Mouse (Mus musculus): Measurements from ENCODE around the gene Rprd1b. TPM values are rescaled to one million over a fixed set of nuclear protein-coding genes. Genes with fewer than 3 reads are reported as not detected.
A peak's percentile ranks its signal among the peaks of the same experiment; 100 is the strongest.

The Rprd1b gene
- total RNA-seq, 2 experiments from 2014 or later = 30.2 to 31.9 TPM

DNA sequence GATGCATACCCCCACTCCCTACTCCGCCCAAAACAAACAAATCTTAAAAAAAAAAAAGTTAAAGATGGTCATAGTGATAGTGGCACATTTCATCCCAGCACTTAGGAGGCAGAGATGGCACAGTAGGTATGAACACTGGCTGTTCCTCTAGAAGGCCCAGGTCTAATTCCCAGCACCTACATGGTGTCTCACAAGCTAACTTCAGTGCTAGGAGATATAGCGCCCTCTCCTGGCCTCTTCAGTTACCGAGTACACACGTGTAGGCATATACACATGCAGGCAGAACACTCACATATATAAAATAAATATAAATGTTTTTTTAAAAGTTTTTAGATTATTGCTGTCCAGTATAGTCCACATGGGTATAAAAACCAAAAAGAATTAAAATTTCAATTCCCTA is 22.7 kb upstream of the Rprd1b start:
- TF ChIP-seq CTCF (IDR thresholded peaks at IDR 0.05) = no peak; the same call in 1 of the 2 replicates
- Histone ChIP-seq H3K27ac (no peak overlapping the region), H3K4me3 (no peak overlapping the region)
- intact Hi-C loops (cut with DNase I) = no loop called here
- no peak for DNase-seq

DNA sequence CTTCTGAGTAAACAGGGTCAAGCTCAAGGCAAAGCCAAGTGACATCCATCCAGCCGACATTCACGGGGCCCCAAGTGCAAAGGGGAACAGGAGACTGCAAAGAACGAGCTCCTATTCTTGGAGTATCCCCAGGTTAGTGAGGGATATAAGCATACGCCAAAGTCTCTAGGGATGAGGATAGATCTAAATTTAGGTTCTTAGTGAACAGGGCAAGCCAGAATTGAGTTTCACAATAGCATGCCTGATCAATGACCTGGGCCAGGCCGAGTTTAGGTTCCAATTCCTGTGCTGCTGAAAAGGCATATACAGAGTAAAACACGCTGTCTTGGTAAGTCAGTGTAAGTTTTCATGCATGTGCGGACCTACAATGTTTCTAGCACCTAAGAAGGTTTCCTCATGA is 18.9 kb upstream of the Rprd1b start:
- Histone ChIP-seq H3K27ac (peak overlapping the region; percentile 70), H3K4me3 (peak overlapping the region; percentile 15; the same call in 1 of the 2 replicates)
- DNase-seq = peak; percentile 34
- intact Hi-C loops (cut with DNase I) = no loop called here
- no peak for TF ChIP-seq CTCF (IDR thresholded peaks at IDR 0.05)

DNA sequence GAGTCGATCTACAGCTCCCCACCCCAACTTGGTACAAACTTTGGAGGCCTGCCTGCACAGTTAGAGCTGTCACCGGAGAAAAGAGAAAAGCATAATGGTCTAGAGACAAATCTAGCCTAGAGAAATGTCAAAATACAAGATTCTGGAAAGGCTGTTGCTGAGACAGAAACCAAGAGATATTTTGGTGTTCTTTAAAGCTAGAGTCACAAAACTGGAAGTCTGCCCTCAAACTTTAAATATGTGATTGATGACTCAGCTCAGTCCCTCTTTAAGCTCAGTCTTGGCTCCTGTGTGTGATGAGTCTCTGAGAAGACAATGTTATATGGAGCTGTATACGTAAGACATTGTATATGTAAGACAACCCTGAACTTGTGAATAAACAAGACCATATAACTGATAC is 15.7 kb upstream of the Rprd1b start:
- no peak for DNase-seq
- no peak overlapping the region for H3K4me3 ChIP-seq
- TF ChIP-seq CTCF (IDR thresholded peaks at IDR 0.05) = no peak
- intact Hi-C loops (cut with DNase I) = no loop called here
- no peak overlapping the region for H3K27ac ChIP-seq

DNA sequence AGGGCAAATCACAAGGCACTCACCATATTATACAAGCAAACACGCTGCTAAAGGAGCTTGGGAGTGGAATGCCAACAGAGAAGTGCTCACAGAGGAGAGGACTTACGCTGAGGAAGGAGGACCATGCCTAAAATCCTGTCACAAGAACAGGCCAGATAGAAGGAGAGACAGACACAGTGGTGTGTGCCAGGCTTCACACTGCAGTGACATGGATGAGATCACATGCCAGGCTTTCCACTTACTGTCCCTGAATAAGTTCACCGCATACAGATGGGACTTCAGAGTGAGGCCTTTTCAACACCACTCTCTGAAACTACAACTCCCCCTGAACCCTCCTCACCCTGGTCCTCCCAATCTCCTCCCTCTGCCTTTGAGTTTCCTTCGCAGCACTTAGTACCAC is 11.0 kb upstream of the Rprd1b start:
- intact Hi-C loops (cut with DNase I) = no loop called here
- DNase-seq = no peak
- TF ChIP-seq CTCF (IDR thresholded peaks at IDR 0.05) = no peak
- H3K4me3 ChIP-seq = no peak overlapping the region
- no peak overlapping the region; the same call in 1 of the 2 replicates for H3K27ac ChIP-seq

DNA sequence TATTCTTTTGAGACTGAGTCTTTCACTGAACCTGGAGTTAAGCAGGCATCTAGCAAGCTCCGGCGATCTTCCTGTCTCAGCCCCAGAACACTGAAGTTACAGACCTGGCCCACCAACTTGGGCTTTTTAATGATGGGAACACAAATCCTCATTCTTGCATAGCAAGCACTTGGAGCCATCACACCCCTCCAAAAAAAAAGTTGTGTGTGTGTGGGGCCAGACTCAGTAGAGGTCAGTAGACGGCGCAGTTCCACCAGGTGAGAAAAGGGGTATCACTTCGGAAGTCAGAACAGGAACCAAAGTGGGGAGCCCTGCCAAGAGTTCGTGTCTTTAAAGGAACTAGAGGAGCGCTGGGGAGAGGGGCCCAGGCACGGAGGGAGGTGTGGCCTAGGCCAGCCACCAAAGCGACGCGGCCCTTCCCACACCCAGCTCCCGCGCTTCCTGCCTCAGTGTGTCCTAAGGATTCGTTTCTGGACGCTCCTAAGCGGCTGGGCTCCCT is 393 bp upstream of the Rprd1b start:
- TF ChIP-seq CTCF (IDR thresholded peaks at IDR 0.05) = peak; percentile 19
- no peak for DNase-seq
- peak overlapping the region; percentile 99 for H3K27ac ChIP-seq
- H3K4me3 ChIP-seq = peak overlapping the region; percentile 99
- intact Hi-C loops (cut with DNase I) = no loop called here

DNA sequence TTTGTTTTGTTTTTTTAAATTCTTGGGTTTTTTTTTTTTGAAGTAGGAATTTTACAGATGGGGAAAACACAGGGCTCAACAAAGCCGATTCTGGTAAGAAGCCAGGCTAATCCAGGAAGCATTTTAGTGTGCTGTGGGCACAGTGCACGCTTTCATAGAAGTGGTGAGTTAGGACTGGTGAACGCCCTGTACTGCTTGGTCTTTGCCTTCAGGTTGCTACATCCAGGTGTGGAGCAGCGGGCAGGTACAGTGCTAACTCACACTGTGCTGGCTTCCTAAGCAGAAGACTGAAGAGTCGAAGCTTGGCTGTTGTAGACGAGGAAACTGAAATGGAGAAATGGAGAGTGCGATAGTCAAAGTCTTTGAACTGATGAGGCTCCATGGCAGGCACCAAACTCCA is 1.7 kb downstream of the Rprd1b start:
- intact Hi-C loops (cut with DNase I) = no loop called here
- no peak for DNase-seq
- TF ChIP-seq CTCF (IDR thresholded peaks at IDR 0.05) = no peak
- H3K4me3 ChIP-seq = peak overlapping the region; percentile 99
- H3K27ac ChIP-seq = peak overlapping the region; percentile 99

DNA sequence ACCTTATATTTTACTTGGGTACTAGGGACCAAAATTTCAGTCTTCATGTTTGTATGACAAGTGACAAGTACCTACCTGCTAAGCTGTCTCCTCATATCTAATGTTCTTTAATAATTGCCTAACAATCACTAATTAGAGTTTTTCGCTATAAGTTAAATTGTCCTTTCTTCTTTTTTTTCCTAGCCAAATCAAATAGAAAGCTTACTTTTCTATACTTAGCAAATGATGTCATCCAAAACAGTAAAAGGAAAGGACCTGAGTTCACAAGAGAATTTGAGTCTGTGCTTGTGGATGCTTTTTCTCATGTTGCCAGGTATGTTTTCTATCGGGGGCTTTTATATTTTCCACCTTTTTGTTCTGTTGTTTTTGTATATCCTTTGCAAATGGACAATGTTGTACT is 7.5 kb downstream of the Rprd1b start:
- TF ChIP-seq CTCF (IDR thresholded peaks at IDR 0.05) = no peak
- no peak for DNase-seq
- peak overlapping the region; percentile 17; the same call in 1 of the 2 replicates for H3K27ac ChIP-seq
- H3K4me3 ChIP-seq = no peak overlapping the region
- intact Hi-C loops (cut with DNase I) = no loop called here

DNA sequence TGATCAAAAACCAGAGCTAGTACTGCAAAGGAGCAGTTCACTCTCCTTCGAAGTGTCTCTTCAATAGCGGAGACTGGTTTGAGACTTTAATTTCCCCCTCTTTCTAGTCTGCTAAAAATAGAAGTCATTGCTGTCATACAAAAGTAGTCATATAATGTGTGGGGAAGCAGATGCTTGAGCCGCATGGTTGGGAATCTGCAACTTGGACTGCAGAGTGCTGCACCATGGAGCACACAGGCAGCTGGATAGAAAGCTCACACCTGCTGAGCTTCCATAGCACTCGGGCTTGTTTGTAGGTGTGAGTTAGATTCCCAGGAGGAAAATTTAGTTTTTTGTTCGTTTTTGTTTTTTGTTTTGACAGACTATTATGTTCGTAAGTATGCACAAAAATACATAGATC is 8.1 kb downstream of the Rprd1b start:
- H3K27ac ChIP-seq = no peak overlapping the region; the same call in 1 of the 2 replicates
- DNase-seq = no peak
- intact Hi-C loops (cut with DNase I) = no loop called here
- TF ChIP-seq CTCF (IDR thresholded peaks at IDR 0.05) = no peak
- no peak overlapping the region for H3K4me3 ChIP-seq

DNA sequence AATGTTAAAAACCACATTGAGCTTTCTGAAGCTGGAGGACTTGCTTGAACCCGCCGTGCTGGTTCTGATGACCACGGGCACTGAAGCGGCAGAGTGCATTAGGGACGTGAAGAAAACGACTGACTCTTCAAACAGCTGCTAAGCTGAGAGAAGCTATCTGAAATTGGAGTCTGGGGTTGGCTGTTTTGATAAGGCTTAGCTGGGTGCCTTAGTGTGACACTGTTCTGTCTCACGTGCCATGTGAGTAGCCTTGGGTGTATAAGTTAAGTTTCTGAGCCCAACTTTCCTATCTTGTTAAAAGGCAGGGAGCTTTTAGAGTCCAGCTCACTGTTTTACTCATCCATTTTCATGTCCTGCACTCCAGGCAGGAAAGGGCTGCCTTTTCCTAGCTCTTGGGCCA is 8.7 kb downstream of the Rprd1b start:
- intact Hi-C loops (cut with DNase I) = no loop called here
- no peak for TF ChIP-seq CTCF (IDR thresholded peaks at IDR 0.05)
- H3K27ac ChIP-seq = no peak overlapping the region
- H3K4me3 ChIP-seq = no peak overlapping the region
- DNase-seq = no peak

DNA sequence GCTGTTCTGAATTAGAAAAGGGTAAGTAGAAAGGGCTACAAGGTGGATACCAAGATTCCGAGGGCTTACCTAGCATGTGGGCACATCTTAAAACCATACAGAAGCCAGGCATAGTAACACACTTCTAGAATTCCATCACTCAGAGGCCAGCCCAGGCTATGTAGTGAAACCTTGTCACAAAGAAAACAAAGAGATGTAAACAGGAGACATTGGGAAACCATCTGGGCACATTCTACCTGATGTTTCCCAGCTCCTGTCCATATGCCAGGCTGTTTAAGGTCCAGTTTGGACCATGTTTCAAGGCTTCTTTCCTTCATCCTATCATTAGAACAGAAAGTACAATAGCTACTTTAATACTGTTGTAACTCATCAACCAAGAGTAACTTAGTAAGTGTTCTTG is 9.3 kb downstream of the Rprd1b start:
- no peak for TF ChIP-seq CTCF (IDR thresholded peaks at IDR 0.05)
- no peak overlapping the region for H3K27ac ChIP-seq
- no peak overlapping the region for H3K4me3 ChIP-seq
- intact Hi-C loops (cut with DNase I) = no loop called here
- DNase-seq = no peak

DNA sequence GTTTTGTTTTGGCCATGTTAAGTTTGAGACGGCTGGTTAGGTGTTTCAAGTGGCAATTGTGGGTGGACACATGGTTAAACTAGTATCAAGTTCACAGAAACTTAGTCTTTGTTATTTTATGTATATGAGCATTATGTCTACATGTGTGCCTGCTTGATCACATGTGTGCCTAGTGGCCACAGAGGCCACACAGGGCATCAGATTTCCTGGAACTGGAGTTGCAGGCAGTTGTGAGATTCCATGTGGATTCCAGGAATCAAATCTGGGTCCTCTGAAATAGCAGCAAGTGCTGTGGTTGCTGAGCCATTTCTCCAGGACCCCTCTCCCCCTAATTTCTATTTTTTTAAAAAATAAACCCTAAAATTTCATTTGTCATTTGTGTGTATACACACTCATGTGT is 11.4 kb downstream of the Rprd1b start:
- intact Hi-C loops (cut with DNase I) = no loop called here
- H3K27ac ChIP-seq = peak overlapping the region; percentile 53; the same call in 1 of the 2 replicates
- no peak overlapping the region for H3K4me3 ChIP-seq
- TF ChIP-seq CTCF (IDR thresholded peaks at IDR 0.05) = no peak
- no peak for DNase-seq

DNA sequence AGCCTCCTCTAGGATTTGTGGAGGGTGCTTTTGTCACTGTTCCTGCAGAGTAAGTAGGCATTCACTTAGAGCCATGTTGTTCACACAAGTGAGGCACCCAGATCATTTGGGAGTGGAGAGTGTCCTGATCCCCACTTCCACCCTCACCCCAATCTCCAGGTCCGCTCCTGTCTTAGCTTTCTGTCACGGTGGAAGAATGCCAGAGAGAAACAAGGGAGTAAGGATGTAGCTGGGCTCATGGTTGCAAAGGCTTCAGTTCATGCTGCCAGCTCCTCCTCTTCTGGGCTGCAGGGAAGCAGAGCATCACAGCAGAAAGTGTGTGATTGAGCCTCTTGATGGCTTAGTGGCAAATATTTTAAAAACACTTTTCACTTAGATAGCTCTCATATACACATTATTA is 12.1 kb downstream of the Rprd1b start:
- H3K4me3 ChIP-seq = no peak overlapping the region
- intact Hi-C loops (cut with DNase I) = no loop called here
- no peak for DNase-seq
- no peak for TF ChIP-seq CTCF (IDR thresholded peaks at IDR 0.05)
- no peak overlapping the region; the same call in 1 of the 2 replicates for H3K27ac ChIP-seq

DNA sequence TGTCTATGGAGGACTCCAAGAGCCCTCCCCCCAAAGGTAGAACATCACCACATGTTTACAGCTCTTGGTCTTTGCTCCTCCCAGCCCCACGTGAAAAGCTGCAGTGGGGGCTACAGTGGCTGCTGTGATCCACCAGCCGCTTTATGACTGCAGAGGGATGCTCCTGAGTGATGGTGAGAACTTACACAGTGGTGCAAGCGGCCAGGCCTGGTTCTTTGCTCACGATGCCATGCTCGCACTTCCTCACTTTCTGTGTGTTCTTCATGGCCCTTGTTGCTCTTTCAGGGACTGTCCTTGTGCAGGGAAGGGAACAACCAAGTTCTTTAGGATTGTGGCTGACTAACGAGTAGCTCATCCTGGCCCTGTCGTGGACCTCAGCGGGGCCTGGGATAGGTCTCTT is 15.2 kb downstream of the Rprd1b start:
- Histone ChIP-seq H3K27ac (no peak overlapping the region), H3K4me3 (no peak overlapping the region)
- no peak for TF ChIP-seq CTCF (IDR thresholded peaks at IDR 0.05)
- intact Hi-C loops (cut with DNase I) = no loop called here
- no peak for DNase-seq

DNA sequence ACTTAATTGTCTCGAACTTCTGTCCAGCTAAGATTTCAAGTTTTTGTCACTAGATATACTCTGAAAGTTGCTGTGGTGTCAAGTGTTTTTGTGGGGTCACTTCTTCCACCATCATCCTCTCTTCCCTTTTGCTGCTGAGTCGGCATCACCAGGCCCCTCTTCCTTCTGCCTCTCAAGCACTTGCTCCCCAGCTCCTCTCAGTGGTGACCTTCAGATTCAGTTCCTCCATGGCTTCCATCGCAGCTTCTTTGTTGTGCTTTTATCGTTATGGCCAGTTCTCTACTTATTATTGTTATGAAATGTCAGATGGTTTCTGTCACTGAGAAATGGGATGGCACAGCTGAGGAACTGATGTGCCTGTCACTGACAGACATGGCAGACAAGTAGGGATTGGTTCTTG is 17.9 kb downstream of the Rprd1b start:
- Histone ChIP-seq H3K4me3 (no peak overlapping the region), H3K27ac (no peak overlapping the region)
- DNase-seq = no peak
- no peak for TF ChIP-seq CTCF (IDR thresholded peaks at IDR 0.05)
- intact Hi-C loops (cut with DNase I) = no loop called here

Data from gastrocnemius, adult 2 months (tissue).